In the genomic region with DNA sequence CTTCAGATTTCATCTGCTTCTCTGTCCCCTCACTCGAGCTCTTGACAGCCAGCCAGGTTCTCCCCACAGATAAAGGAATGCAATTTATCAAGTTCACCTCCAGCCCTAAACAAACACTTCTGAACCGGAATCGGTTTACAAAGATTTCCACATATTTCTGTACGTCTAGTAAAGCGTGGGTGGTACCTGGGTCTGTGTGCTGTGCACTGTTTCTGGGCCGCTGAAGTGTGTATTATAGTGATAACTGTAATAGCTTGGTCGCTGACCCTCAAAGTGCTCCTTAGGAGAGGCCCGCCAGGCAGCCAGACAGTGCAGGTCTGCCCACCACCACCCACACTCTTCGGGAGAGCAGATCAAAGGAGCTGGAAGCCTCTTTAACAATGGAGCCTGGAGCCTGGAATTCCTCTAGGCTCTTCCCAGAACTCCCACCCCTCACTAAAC, we compare ENCODE assay signal across 11 mouse cellular contexts. TPM values are rescaled to one million over a fixed set of nuclear protein-coding genes. Genes with fewer than 3 reads are reported as not detected.
DNase-seq lines count a peak whose midpoint lies in the region; ATAC-seq and TF ChIP-seq lines count a peak whose summit lies in the region.
"Had no signal": no experiment of that assay in that cellular context is flagged by ENCODE, and none has a peak within 500 bp of the region (broad histone marks: within the 10 kb centered on the region; RNA-seq: fewer than 3 reads in every experiment).

No protein-coding gene starts in this region.

- H3K27me3 ChIP-seq in heart, embryonic 11.5 days (ENCODE audit: control insufficient read depth, insufficient read depth, low read length) = no peaks in the 10 kb centered on the region
- H3K27me3 ChIP-seq in midbrain, embryonic 13.5 days = no peaks in the 10 kb centered on the region
- H3K27me3 ChIP-seq in midbrain, postnatal 0 days (ENCODE audit: insufficient read depth, low read length) = no peaks in the 10 kb centered on the region
- no peaks in the 10 kb centered on the region for H3K27me3 ChIP-seq in stomach, embryonic 14.5 days (ENCODE audit: control insufficient read depth, insufficient read depth, low read length)
- H3K27me3 ChIP-seq: neural tube, embryonic 13.5 days had no signal

- H3K4me2 ChIP-seq in heart, embryonic 11.5 days = peak overlapping the region; percentile 1; the same call in 1 of the 2 replicates
- H3K4me2 ChIP-seq in midbrain, embryonic 13.5 days (replicated peaks) = no peak overlapping the region
- H3K4me2 ChIP-seq in midbrain, postnatal 0 days (ENCODE audit: low read depth, low read length, poor library complexity, severe bottlenecking) = no peak overlapping the region
- H3K4me2 ChIP-seq in stomach, embryonic 14.5 days (replicated peaks; ENCODE audit: low read depth, low read length) = no peak overlapping the region
- H3K4me2 ChIP-seq: neural tube, embryonic 13.5 days had no signal

- peaks cover 20% of the 10 kb centered on the region for H3K4me1 ChIP-seq in heart, embryonic 11.5 days (ENCODE audit: control insufficient read depth, insufficient read depth, low read length)
- H3K4me1 ChIP-seq in midbrain, embryonic 13.5 days (replicated peaks) = peaks cover 6% of the 10 kb centered on the region
- no peaks in the 10 kb centered on the region for H3K4me1 ChIP-seq in midbrain, postnatal 0 days (ENCODE audit: insufficient read depth, low read length)
- H3K4me1 ChIP-seq in stomach, embryonic 14.5 days (ENCODE audit: control insufficient read depth, insufficient read depth, low read length) = peaks cover 15% of the 10 kb centered on the region

- no peaks in the 10 kb centered on the region for H3K36me3 ChIP-seq in heart, embryonic 11.5 days (ENCODE audit: control insufficient read depth, insufficient read depth, low read length)
- no peaks in the 10 kb centered on the region for H3K36me3 ChIP-seq in midbrain, embryonic 13.5 days
- H3K36me3 ChIP-seq in midbrain, postnatal 0 days (ENCODE audit: insufficient read depth, low read length) = no peaks in the 10 kb centered on the region
- H3K36me3 ChIP-seq in stomach, embryonic 14.5 days (ENCODE audit: control insufficient read depth, insufficient read depth, low read length) = no peaks in the 10 kb centered on the region
- H3K36me3 ChIP-seq: neural tube, embryonic 13.5 days had no signal

- ATAC-seq in heart, embryonic 11.5 days (replicated peaks; ENCODE audit: insufficient number of reproducible peaks, low FRiP score, low TSS enrichment) = peak; percentile 47; the same call in 1 of the 2 replicates
- ATAC-seq in midbrain, embryonic 13.5 days = no peak
- ATAC-seq in midbrain, postnatal 0 days (ENCODE audit: low FRiP score) = no peak
- ATAC-seq in stomach, embryonic 14.5 days (ENCODE audit: insufficient number of reproducible peaks, insufficient read depth, low FRiP score, low read depth) = peak; percentile 37; the same call in 1 of the 2 replicates

- H3K27ac ChIP-seq in heart, embryonic 11.5 days (ENCODE audit: low read depth, low read length) = peak overlapping the region; percentile 87
- 0 out of 2 replicates have a peak overlapping the region, but pooled peaks have one; percentile 21 for H3K27ac ChIP-seq in midbrain, embryonic 13.5 days
- no peak overlapping the region for H3K27ac ChIP-seq in midbrain, postnatal 0 days (ENCODE audit: low read depth, low read length)
- H3K27ac ChIP-seq in stomach, embryonic 14.5 days (ENCODE audit: low read length) = peak overlapping the region; percentile 35; the same call in 1 of the 2 replicates
- H3K27ac ChIP-seq: neural tube, embryonic 13.5 days had no signal

- no peak overlapping the region for H3K4me3 ChIP-seq in heart, embryonic 11.5 days (ENCODE audit: low read depth, low read length)
- no peak overlapping the region for H3K4me3 ChIP-seq in midbrain, embryonic 13.5 days (replicated peaks)
- H3K4me3 ChIP-seq in midbrain, postnatal 0 days (ENCODE audit: low read depth, low read length) = no peak overlapping the region
- H3K4me3 ChIP-seq in stomach, embryonic 14.5 days (ENCODE audit: low read depth, low read length) = no peak overlapping the region
- H3K4me3 ChIP-seq: neural tube, embryonic 13.5 days had no signal

- no peak overlapping the region for H3K9ac ChIP-seq in heart, embryonic 11.5 days (ENCODE audit: low read depth, low read length)
- no peak overlapping the region; the same call in 1 of the 2 replicates for H3K9ac ChIP-seq in midbrain, embryonic 13.5 days (replicated peaks)
- H3K9ac ChIP-seq in midbrain, postnatal 0 days (replicated peaks; ENCODE audit: low read length, poor library complexity, severe bottlenecking) = no peak overlapping the region
- H3K9ac ChIP-seq in stomach, embryonic 14.5 days (replicated peaks; ENCODE audit: low read depth, low read length) = no peak overlapping the region
- H3K9ac ChIP-seq: neural tube, embryonic 13.5 days had no signal

- WGBS in heart, embryonic 11.5 days (ENCODE audit: insufficient replicate concordance) = 6% methylated on average over 9 of the region's 9 CpGs
- 28% methylated on average over 9 of the region's 9 CpGs for WGBS in midbrain, embryonic 13.5 days
- WGBS in midbrain, postnatal 0 days = 31% methylated on average over 9 of the region's 9 CpGs
- 8% methylated on average over 9 of the region's 9 CpGs for WGBS in stomach, embryonic 14.5 days

- DNase-seq in heart, adult 18-20 months = no peak
- no peak for DNase-seq in midbrain, postnatal 0 days (ENCODE audit: low spot score)
- peak; percentile 32 to 54 for DNase-seq in kidney, postnatal 4 days
- DNase-seq in right cerebral cortex, postnatal 36 days (ENCODE audit: low spot score in 2 of 2) = no peak
- DNase-seq in cerebellum, adult 11 months = no peak
- DNase-seq: cerebellum, postnatal 36 days had no signal

- H3K9me3 ChIP-seq in heart, embryonic 11.5 days (replicated peaks; ENCODE audit: control insufficient read depth, low read length) = no peaks in the 10 kb centered on the region
- H3K9me3 ChIP-seq in midbrain, embryonic 13.5 days = no peaks in the 10 kb centered on the region
- H3K9me3 ChIP-seq in midbrain, postnatal 0 days (ENCODE audit: low read length) = no peaks in the 10 kb centered on the region
- H3K9me3 ChIP-seq in stomach, embryonic 14.5 days (ENCODE audit: control insufficient read depth, low read depth, low read length) = no peaks in the 10 kb centered on the region
- H3K9me3 ChIP-seq: neural tube, embryonic 13.5 days had no signal

- no peak for TF ChIP-seq CTCF in midbrain, postnatal 0 days (IDR thresholded peaks at IDR 0.05)

RNA-seq across cellular contexts. Expression of gene Lamc2, which starts 13.9 kb away (rescaled TPM):
- polyA plus RNA-seq in heart, embryonic 11.5 days (2014; fragmentation: Nextera tagmentation; extraction: Ambion mirVana) = 3.4 and 6.2 TPM in 2 replicates
- 10 to 100 TPM; 12.3 to 13.2 TPM for total RNA-seq in heart, adult 18-20 months (2021)
- polyA plus RNA-seq in midbrain, embryonic 13.5 days (2015; fragmentation: Nextera tagmentation; extraction: Ambion mirVana) = 0.44 and 0.53 TPM in 2 replicates
- 5.1 and 7.6 TPM in 2 replicates for total RNA-seq in midbrain, postnatal 0 days (2014; rRNA removed)
- polyA plus RNA-seq in midbrain, postnatal 0 days (2015; fragmentation: Nextera tagmentation; extraction: Ambion mirVana) = 4.8 and 5.0 TPM in 2 replicates
- polyA plus RNA-seq in stomach, embryonic 14.5 days (2014; fragmentation: Nextera tagmentation; extraction: Ambion mirVana) = 14.3 and 15.2 TPM in 2 replicates
- total RNA-seq: granulocyte monocyte progenitor cell, adult 5-6 weeks had no signal

Comparison
In these comparisons a context has a peak if more than half of its experiments do, and no peak if none do; other contexts are left out.
1. ATAC-seq: peak in heart, embryonic 11.5 days (single experiment) and stomach, embryonic 14.5 days (single experiment); none in midbrain, embryonic 13.5 days (single experiment) and midbrain, postnatal 0 days (single experiment).
2. DNase-seq: peak in kidney, postnatal 4 days (2 of 2); none in heart, adult 18-20 months (0 of 2), midbrain, postnatal 0 days (single experiment), right cerebral cortex, postnatal 36 days (0 of 2) and cerebellum, adult 11 months (single experiment).